Mouse (Mus musculus) ES-Bruce4 (cell line): Measurements from ENCODE around the gene Ccnf. TPM values are rescaled to one million over a fixed set of nuclear protein-coding genes. Genes with fewer than 3 reads are reported as not detected.

ENCODE experiments used
- H3K27ac ChIP-seq: 2 replicates; pipeline ENCODE4 v1.5.1; 2012; ENCODE audit warnings: low read length, inconsistent platforms; ENCODE audit not compliant: insufficient read depth
- H3K27me3 ChIP-seq: 2 replicates; pipeline ENCODE4 v1.6.1; 2012; ENCODE audit warnings: mild to moderate bottlenecking, low read length, inconsistent platforms; ENCODE audit not compliant: control insufficient read depth, poor library complexity, insufficient read depth, severe bottlenecking
- H3K36me3 ChIP-seq: 2 replicates; pipeline ENCODE4 v1.6.1; 2012; ENCODE audit warnings: inconsistent platforms, mild to moderate bottlenecking, low read length, moderate library complexity; ENCODE audit not compliant: control insufficient read depth, poor library complexity, insufficient read depth, severe bottlenecking
- H3K4me1 ChIP-seq: one replicate; pipeline ENCODE4 v1.8.1; 2011; ENCODE audit warnings: low read length; ENCODE audit not compliant: control insufficient read depth, insufficient read depth
- H3K4me3 ChIP-seq: 2 replicates; pipeline ENCODE4 v1.5.1; 2011; ENCODE audit warnings: low read depth, mild to moderate bottlenecking, low read length
- H3K9ac ChIP-seq: 2 replicates; pipeline ENCODE4 v1.6.1; 2012; ENCODE audit warnings: low read depth, mild to moderate bottlenecking, inconsistent platforms; ENCODE audit not compliant: poor library complexity, severe bottlenecking
- H3K9me3 ChIP-seq: replicated peaks from 2 replicates; pipeline ENCODE4 v1.6.1; 2012; ENCODE audit warnings: mild to moderate bottlenecking, low read length, inconsistent platforms; ENCODE audit not compliant: control insufficient read depth, poor library complexity, insufficient read depth, severe bottlenecking
- CTCF ChIP-seq: IDR thresholded peaks from one replicate; pipeline ENCODE4 v1.8.1; 2011; ENCODE audit warnings: low read depth, low read length
- EP300 ChIP-seq: IDR thresholded peaks from 2 replicates; pipeline ENCODE4 v1.6.1; 2011; ENCODE audit warnings: low read depth, low read length; ENCODE audit not compliant: insufficient read depth
- POLR2A ChIP-seq: IDR thresholded peaks from one replicate; pipeline ENCODE4 v1.8.1; 2011; ENCODE audit warnings: low read length; ENCODE audit not compliant: insufficient read depth
- polyA plus RNA-seq: library from polyadenylated mRNA; stranded (reverse); fragments of >200 nt; gene quantifications from 2 replicates; pipeline ENCODE4 v1.2.4, GENCODE M21; 2011; ENCODE audit warnings: low read depth; ENCODE audit not compliant: missing spikeins, insufficient read depth, insufficient read length

Ccnf gene
- polyA plus RNA-seq, 1 experiment: 133 TPM

DNA sequence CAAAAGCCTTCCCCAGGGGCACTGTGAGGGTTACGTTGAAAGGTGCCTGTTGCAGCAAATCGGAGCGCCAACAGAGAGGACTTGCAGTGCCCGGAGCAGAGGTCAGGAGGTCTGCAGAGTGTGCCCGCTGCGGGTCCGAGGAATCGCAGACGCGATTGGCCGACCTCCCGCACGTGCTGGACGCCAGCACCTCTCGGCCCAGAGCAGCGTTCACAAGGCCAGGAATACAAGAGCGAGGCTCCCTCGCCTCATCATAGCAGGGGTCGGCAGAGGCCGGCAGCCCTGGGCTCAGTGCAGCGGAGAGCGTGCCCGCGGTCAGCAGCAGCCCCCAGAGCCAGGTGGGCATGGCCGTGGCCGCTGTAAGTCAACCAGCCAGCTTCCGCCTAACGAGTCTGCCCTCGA is 42.6 kb downstream of the Ccnf start:
- no peaks in the 10 kb centered on the region for H3K27me3 ChIP-seq
- peak overlapping the region; percentile 47 for H3K9ac ChIP-seq
- H3K36me3 ChIP-seq: no peaks in the 10 kb centered on the region
- H3K9me3 ChIP-seq: no peaks in the 10 kb centered on the region
- TF ChIP-seq EP300 (no peak), POLR2A (no peak), CTCF (no peak)
- H3K27ac ChIP-seq: no peak overlapping the region
- peak overlapping the region; percentile 40 for H3K4me3 ChIP-seq
- peaks cover 3% of the 10 kb centered on the region for H3K4me1 ChIP-seq

DNA sequence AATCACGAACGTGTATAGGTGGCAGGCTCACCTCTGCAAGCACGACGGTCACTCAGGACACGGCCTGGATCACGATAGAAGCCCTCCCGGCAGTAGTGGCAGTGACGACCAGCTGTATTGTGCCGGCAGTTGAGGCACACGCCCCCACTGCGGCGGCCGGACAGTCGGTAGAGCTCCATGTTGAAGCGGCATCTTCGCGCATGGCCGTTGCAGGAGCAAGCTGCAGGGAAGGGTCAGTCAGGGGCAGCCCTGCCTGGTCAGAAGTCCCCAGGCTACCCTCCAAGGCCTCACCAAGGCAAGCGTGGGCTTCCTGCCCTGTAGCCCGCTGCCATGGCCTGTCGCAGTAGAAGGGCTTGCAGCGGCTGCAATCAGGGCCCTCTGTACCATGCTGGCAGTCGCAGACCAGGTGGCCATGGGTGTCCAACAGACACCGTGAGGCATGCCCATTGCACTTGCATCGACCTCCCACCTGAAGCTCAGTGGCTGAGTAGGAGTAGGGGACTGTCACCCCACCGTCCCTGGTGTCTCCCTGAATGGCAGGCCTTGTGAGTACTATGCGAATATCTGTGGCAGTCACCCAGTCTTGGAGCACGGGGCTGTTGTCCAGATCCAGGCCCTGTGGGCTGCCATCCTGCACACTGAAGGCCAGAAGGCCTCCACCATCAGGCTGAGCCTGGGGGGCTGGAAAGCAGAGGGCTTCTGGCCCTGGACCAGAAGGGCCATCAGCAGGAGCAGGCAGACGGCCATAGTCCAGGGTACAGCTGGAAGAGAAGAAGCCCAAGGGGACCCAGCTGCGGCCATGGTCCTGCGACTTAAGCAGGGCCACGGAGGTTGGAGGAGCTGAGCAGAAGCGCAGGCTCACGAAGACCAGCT is 43.3 kb downstream of the Ccnf start:
- Histone ChIP-seq H3K36me3 (no peaks in the 10 kb centered on the region), H3K27ac (no peak overlapping the region), H3K9me3 (no peaks in the 10 kb centered on the region), H3K27me3 (no peaks in the 10 kb centered on the region), H3K9ac (peak overlapping the region; percentile 47; the same call in 1 of the 2 replicates), H3K4me1 (peaks cover 3% of the 10 kb centered on the region), H3K4me3 (no peak overlapping the region)
- no peak for TF ChIP-seq POLR2A
- no peak for TF ChIP-seq EP300
- TF ChIP-seq CTCF: no peak

DNA sequence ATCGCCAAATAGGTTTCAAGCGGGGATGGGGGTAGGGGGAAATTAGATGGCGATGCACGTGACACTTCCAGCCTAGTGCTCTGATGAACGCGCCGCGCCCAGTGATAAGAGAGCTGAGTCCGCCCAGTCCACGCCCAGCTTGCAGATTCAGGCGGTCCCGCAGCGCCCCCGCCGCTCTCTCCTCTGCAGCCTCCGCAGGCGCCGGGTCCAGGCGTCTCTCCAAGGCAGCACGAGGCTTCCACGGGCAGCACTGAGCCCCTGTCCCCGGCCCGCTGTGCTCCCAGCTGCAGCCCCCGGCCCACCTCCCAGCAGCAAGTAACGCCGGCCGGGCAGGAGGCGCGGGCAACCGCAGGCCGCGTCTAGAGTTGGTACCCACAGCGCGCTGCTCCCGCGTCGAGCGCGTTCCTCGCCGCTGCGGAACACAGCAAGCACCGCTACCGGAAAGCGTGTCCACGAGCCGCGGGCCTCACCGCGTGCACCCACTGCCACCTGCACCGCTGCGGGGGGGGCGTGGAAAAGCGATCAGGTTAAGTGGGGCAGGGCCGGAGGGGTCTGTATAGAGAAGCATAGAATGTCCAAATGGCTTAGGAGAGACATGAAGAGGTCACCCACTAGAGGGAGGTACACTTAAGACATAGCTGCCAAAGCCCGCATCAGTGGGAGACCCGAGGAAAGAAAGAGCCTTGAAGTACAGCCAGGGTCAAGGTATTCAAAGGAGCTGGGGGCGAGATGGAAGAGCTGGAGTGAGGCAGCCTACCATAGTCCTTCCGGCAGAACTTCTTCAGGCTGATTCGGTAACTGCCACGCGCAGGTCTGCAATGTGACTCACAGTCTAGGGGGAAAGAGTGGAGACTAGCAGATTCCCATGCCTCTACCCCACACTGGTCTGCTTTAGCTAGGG is 44.6 kb downstream of the Ccnf start:
- H3K36me3 ChIP-seq: no peaks in the 10 kb centered on the region
- TF ChIP-seq EP300 (0 out of 2 replicates have a peak, but pooled peaks have one; percentile 35), CTCF (peak; percentile 11), POLR2A (no peak)
- H3K27me3 ChIP-seq: no peaks in the 10 kb centered on the region
- H3K27ac ChIP-seq: no peak overlapping the region
- peaks cover 5% of the 10 kb centered on the region for H3K4me1 ChIP-seq
- no peaks in the 10 kb centered on the region for H3K9me3 ChIP-seq
- peak overlapping the region; percentile 77; the same call in 1 of the 2 replicates for H3K9ac ChIP-seq
- peak overlapping the region; percentile 41 for H3K4me3 ChIP-seq

DNA sequence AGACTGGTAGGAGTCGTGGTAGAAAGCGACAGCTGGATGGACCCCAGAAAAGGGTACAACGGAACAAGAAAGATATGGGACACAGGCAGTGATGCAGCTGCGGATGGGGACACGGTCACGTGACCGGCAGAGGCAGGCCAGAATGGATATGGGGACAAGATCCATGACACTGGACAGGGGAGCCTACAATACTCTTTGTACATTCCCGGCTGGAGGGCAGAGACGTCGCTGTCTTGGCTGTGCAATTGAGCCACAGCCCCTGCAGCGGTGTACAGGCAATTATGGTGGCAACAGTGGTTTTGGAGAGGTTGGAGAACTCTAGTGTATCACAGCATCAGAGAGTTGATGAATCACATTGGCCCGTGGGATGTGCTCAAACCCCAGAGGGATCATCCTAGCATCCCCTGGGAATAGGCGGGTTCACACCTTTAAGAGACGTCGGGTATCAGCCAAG is 45.3 kb downstream of the Ccnf start:
- H3K4me3 ChIP-seq: peak overlapping the region; percentile 57
- peaks cover 4% of the 10 kb centered on the region for H3K4me1 ChIP-seq
- TF ChIP-seq CTCF (no peak), EP300 (no peak), POLR2A (no peak)
- H3K36me3 ChIP-seq: no peaks in the 10 kb centered on the region
- H3K27ac ChIP-seq: no peak overlapping the region
- no peaks in the 10 kb centered on the region for H3K27me3 ChIP-seq
- H3K9me3 ChIP-seq: no peaks in the 10 kb centered on the region
- peak overlapping the region; percentile 77 for H3K9ac ChIP-seq

DNA sequence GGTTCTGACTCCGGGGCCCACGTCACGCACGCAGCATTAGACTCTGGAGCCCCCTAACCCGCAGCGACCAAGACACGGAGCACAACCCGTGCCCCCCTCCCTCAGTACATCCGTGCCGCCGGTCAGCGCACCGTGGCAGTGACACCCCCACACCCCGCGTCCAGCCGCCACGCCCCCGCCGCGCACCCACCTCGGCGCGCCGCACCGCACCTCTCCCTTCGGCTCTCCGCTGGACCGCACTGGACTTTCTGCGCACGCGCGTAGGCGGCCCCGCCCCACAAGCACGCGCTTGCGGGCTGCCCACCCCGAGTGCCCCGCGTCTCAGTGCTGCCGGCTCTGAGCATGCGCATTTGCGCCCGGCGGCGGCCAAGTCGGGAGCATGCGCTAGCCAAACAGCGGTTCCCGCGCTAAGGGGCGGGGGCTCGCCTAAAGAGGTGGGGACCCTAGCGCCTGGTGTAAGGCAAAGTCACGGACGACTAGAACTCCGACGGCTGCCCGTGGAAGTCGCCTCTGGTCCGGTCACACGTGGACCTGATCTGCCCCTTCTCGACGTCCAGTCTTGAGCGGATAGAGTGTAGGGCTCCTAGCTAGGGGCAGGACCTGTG is 45.9 kb downstream of the Ccnf start, which contains the start of gene Tbc1d24:
Tbc1d24 (minus strand) TSS at position 279 of the 605 bp plus-strand sequence.
- H3K27ac ChIP-seq: no peak within 1 kb of the TSS

More for the DNA sequence above, 45.9 kb downstream of the Ccnf start, which contains the start of gene Tbc1d24:
- Histone ChIP-seq H3K9me3 (no peaks in the 10 kb centered on the region), H3K4me1 (peaks cover 2% of the 10 kb centered on the region), H3K36me3 (no peaks in the 10 kb centered on the region), H3K4me3 (peak within 1 kb of the TSS; percentile 75), H3K27me3 (no peaks in the 10 kb centered on the region), H3K9ac (peak within 1 kb of the TSS; percentile 77)
- TF ChIP-seq CTCF (no peak), POLR2A (no peak), EP300 (no peak)
